Mouse (Mus musculus) cortical plate, adult 2 months (tissue): ENCODE data around the gene Man1b1. TPM values are rescaled to one million over a fixed set of nuclear protein-coding genes. Genes with fewer than 3 reads are reported as not detected.

Experiments used
- H3K27ac ChIP-seq: fragments of 200-500 bp; 2 replicates; pipeline ENCODE4 v1.5.1; 2012; ENCODE audit warnings: low read length, control low read depth, inconsistent platforms; ENCODE audit not compliant: insufficient read depth
- H3K4me1 ChIP-seq: fragments of 200-500 bp; 2 replicates; pipeline ENCODE4 v1.6.1; 2011; ENCODE audit warnings: low read length; ENCODE audit not compliant: control insufficient read depth, insufficient read depth
- H3K4me3 ChIP-seq: fragments of 200-500 bp; 2 replicates; pipeline ENCODE4 v1.5.1; 2011; ENCODE audit warnings: mild to moderate bottlenecking, low read length, control low read depth; ENCODE audit not compliant: insufficient read depth
- CTCF ChIP-seq: fragments of 200-500 bp; IDR thresholded peaks from 2 replicates; pipeline ENCODE4 v1.5.1; 2011; ENCODE audit warnings: mild to moderate bottlenecking, control low read depth, low read length; ENCODE audit not compliant: insufficient read depth; ENCODE audit errors: extremely low read depth
- POLR2A ChIP-seq: fragments of 200-500 bp; IDR thresholded peaks from 2 replicates; pipeline ENCODE4 v1.6.1; 2011; ENCODE audit warnings: mild to moderate bottlenecking, low read length, control low read depth; ENCODE audit not compliant: insufficient read depth; ENCODE audit errors: extremely low read depth
- polyA plus RNA-seq: library from polyadenylated mRNA; depleted of rRNA; stranded (reverse); fragments of >200 nt; gene quantifications from 2 replicates; pipeline ENCODE4 v1.2.3, GENCODE M21; 2012

Gene Man1b1
- polyA plus RNA-seq, 1 experiment, result 28.4 TPM

- H3K27ac ChIP-seq, result no peak overlapping the region
- H3K4me1 ChIP-seq, result peaks cover 7% of the 10 kb centered on the region
- TF ChIP-seq POLR2A, result no peak
- no peak for TF ChIP-seq CTCF
- H3K4me3 ChIP-seq, result no peak overlapping the region
These were observed 27.7 kb downstream of the Man1b1 start for GRCm38 (mm10) chr2:25359848-25360247.

GRCm38 (mm10) chr2:25363478-25364178 is 31.5 kb downstream of the Man1b1 start:
- TF ChIP-seq POLR2A, result no peak
- no peak for TF ChIP-seq CTCF
- Histone ChIP-seq H3K4me3 (no peak overlapping the region), H3K4me1 (no peaks in the 10 kb centered on the region), H3K27ac (no peak overlapping the region)

- H3K4me3 ChIP-seq, result peak overlapping the region; percentile 88; the same call in 1 of the 2 replicates
- TF ChIP-seq POLR2A (no peak), CTCF (no peak)
- no peak overlapping the region for H3K27ac ChIP-seq
- H3K4me1 ChIP-seq, result no peaks in the 10 kb centered on the region
These were observed 32.2 kb downstream of the Man1b1 start for GRCm38 (mm10) chr2:25364313-25364712.

- Histone ChIP-seq H3K27ac (no peak overlapping the region), H3K4me1 (no peaks in the 10 kb centered on the region), H3K4me3 (peak overlapping the region; percentile 88)
- TF ChIP-seq CTCF (no peak), POLR2A (no peak)
These were observed 32.6 kb downstream of the Man1b1 start for GRCm38 (mm10) chr2:25364761-25365090.

- H3K4me3 ChIP-seq, result peak within 1 kb of the TSS; percentile 88
- H3K27ac ChIP-seq, result no peak within 1 kb of the TSS
- TF ChIP-seq POLR2A (peak; percentile 68; the same call in 1 of the 2 replicates), CTCF (no peak)
- H3K4me1 ChIP-seq, result no peaks in the 10 kb centered on the region
These were observed 33.1 kb downstream of the Man1b1 start, which contains the start of gene Uap1l1 for GRCm38 (mm10) chr2:25365091-25365761. TSS of gene Uap1l1 (minus strand) at chr2:25365682.

- no peaks in the 10 kb centered on the region for H3K4me1 ChIP-seq
- TF ChIP-seq CTCF (no peak), POLR2A (no peak)
- no peak overlapping the region for H3K4me3 ChIP-seq
- no peak overlapping the region for H3K27ac ChIP-seq
These were observed 37.9 kb downstream of the Man1b1 start for GRCm38 (mm10) chr2:25369996-25370395.

GRCm38 (mm10) chr2:25371764-25372643 is 39.9 kb downstream of the Man1b1 start, which contains the start of gene Sapcd2:
TSS of gene Sapcd2 (plus strand) at chr2:25372321.
- Histone ChIP-seq H3K4me1 (no peaks in the 10 kb centered on the region), H3K27ac (no peak within 1 kb of the TSS), H3K4me3 (peak within 1 kb of the TSS; percentile 43)
- TF ChIP-seq POLR2A (peak; percentile 65; the same call in 1 of the 2 replicates), CTCF (no peak)

- TF ChIP-seq CTCF (no peak), POLR2A (no peak)
- H3K27ac ChIP-seq, result no peak overlapping the region
- H3K4me1 ChIP-seq, result no peaks in the 10 kb centered on the region
- H3K4me3 ChIP-seq, result peak overlapping the region; percentile 43
These were observed 40.7 kb downstream of the Man1b1 start for GRCm38 (mm10) chr2:25372644-25373391.

GRCm38 (mm10) chr2:25373431-25373830 is 41.3 kb downstream of the Man1b1 start:
- no peak overlapping the region for H3K27ac ChIP-seq
- H3K4me1 ChIP-seq, result no peaks in the 10 kb centered on the region
- TF ChIP-seq POLR2A, result no peak
- no peak for TF ChIP-seq CTCF
- no peak overlapping the region for H3K4me3 ChIP-seq
